Comparison of ENCODE assay signal across 10 mouse cellular contexts in the genomic region with DNA sequence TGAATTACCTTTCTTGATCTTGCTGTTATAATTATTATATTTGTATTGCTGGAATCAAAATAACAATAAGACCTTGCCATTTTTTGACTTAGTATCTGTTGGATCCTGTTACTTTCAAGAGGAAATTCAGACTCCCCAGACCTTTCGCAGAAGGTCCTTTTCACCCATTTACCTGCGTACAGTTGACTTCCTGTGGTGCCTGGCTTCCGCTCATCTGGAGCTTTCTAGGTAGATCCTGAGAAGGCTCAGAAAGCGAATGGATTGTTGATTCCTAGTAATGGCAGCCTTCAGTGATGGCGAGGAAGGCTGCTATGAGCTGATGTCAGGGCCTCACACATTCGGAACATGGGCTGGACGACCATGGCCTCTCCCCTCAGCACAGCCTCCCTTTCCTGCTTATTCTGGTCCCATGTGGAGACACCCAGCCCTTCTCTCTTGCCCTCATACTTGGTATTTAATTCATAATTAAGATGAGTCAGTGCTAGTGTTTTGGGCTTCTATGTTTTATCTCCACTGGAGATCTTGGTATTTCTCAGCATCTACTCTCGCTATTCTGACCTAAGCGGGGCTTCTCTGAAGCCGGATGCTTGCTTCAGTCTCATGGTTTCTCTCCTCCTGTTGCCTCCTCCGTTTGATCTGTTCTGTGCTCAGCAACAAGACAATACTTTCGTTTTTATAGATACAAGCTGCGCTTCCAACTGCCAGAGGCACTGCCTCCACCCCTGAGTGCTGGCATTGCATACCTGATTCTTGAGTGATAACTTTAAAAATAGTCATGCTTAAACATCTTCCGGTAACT. TPM values are rescaled to one million over a fixed set of nuclear protein-coding genes. Genes with fewer than 3 reads are reported as not detected.
DNase-seq lines count a peak whose midpoint lies in the region; ATAC-seq and TF ChIP-seq lines count a peak whose summit lies in the region.
"Had no signal": no experiment of that assay in that cellular context is flagged by ENCODE, and none has a peak within 500 bp of the region (broad histone marks: within the 10 kb centered on the region; RNA-seq: fewer than 3 reads in every experiment).

No protein-coding gene starts in this region.

- H3K36me3 ChIP-seq in heart, embryonic 14.5 days (ENCODE audit: control insufficient read depth, insufficient read depth, low read length), result peaks cover 59% of the 10 kb centered on the region
- H3K36me3 ChIP-seq in embryonic facial prominence, embryonic 12.5 days, result peaks cover 50% of the 10 kb centered on the region
- H3K36me3 ChIP-seq in liver, embryonic 14.5 days (replicated peaks; ENCODE audit: control insufficient read depth, insufficient read depth, low read depth), result peaks cover 28% of the 10 kb centered on the region

- no peak overlapping the region for H3K9ac ChIP-seq in heart, embryonic 14.5 days (ENCODE audit: low read length)
- H3K9ac ChIP-seq in embryonic facial prominence, embryonic 12.5 days, result no peak overlapping the region
- H3K9ac ChIP-seq in liver, embryonic 14.5 days (replicated peaks), result no peak overlapping the region; the same call in 1 of the 2 replicates

- ATAC-seq in heart, embryonic 14.5 days (ENCODE audit: insufficient number of reproducible peaks, insufficient read depth, low FRiP score, low read depth), result no peak
- no peak for ATAC-seq in embryonic facial prominence, embryonic 12.5 days (ENCODE audit: insufficient number of reproducible peaks, insufficient read depth, low FRiP score, low TSS enrichment)
- no peak for ATAC-seq in liver, embryonic 14.5 days (ENCODE audit: insufficient read depth)

- H3K4me1 ChIP-seq in heart, embryonic 14.5 days (ENCODE audit: control insufficient read depth in 2 of 2, insufficient read depth in 2 of 2, low read length in 2 of 2), result peaks cover 0 to 11% of the 10 kb centered on the region in 2 experiments; a peak in 2 of 4 replicates
- H3K4me1 ChIP-seq in embryonic facial prominence, embryonic 12.5 days, result peaks cover 9% of the 10 kb centered on the region
- peaks cover 0 to 4% of the 10 kb centered on the region in 2 experiments; a peak in 3 of 4 replicates for H3K4me1 ChIP-seq in liver, embryonic 14.5 days (replicated peaks; ENCODE audit: control insufficient read depth in 2 of 2, insufficient read depth in 2 of 2, low read length in 1 of 2)

- no peak overlapping the region for H3K27ac ChIP-seq in heart, embryonic 14.5 days (replicated peaks in 1 of 2; ENCODE audit: control insufficient read depth in 1 of 2, insufficient read depth in 1 of 2, low read depth in 2 of 2, low read length in 2 of 2)
- H3K27ac ChIP-seq in embryonic facial prominence, embryonic 12.5 days, result no peak overlapping the region
- no peak overlapping the region for H3K27ac ChIP-seq in liver, embryonic 14.5 days
- H3K27ac ChIP-seq: kidney, postnatal 0 days had no signal

- no peak for DNase-seq in heart, adult 9 months (ENCODE audit: low spot score in 2 of 2)
- peak; percentile 73 for DNase-seq in CD4-positive helper T cell, adult 2 months (ENCODE audit: low read depth, low spot score)
- no peak for DNase-seq in liver, embryonic 14.5 days (ENCODE audit: low read depth in 3 of 3, low spot score in 3 of 3)
- DNase-seq in ovary, postnatal 14 days (ENCODE audit: low spot score), result no peak
- no peak for DNase-seq in cerebellum, adult 18-20 months
- no peak for DNase-seq in adipocyte (ENCODE audit: low spot score)
- DNase-seq: right cerebral cortex, postnatal 4 days had no signal

- H3K9me3 ChIP-seq in heart, embryonic 14.5 days (ENCODE audit: control insufficient read depth, low read length), result no peaks in the 10 kb centered on the region
- no peaks in the 10 kb centered on the region for H3K9me3 ChIP-seq in embryonic facial prominence, embryonic 12.5 days
- no peaks in the 10 kb centered on the region for H3K9me3 ChIP-seq in liver, embryonic 14.5 days (ENCODE audit: control insufficient read depth, low read length)

- WGBS in heart, embryonic 14.5 days, result 89% methylated on average over 14 of the region's 14 CpGs
- WGBS in embryonic facial prominence, embryonic 12.5 days, result 90% methylated on average over 14 of the region's 14 CpGs
- 79% methylated on average over 14 of the region's 14 CpGs for WGBS in liver, embryonic 14.5 days (ENCODE audit: insufficient replicate concordance)

- peak overlapping the region in 1 of 2 experiments; percentile 98; a peak in 1 of 4 replicates for H3K4me3 ChIP-seq in heart, embryonic 14.5 days (ENCODE audit: control insufficient read depth in 1 of 2, insufficient read depth in 1 of 2, low read depth in 1 of 2, low read length in 2 of 2)
- 0 out of 2 replicates have a peak overlapping the region, but pooled peaks have one; percentile 100 for H3K4me3 ChIP-seq in embryonic facial prominence, embryonic 12.5 days
- peak overlapping the region; percentile 14 to 84; a peak in 3 of 4 replicates for H3K4me3 ChIP-seq in liver, embryonic 14.5 days (ENCODE audit: insufficient read depth in 1 of 2, low read depth in 2 of 2, low read length in 2 of 2)

- TF ChIP-seq EP300 in liver, embryonic 14.5 days (IDR thresholded peaks at IDR 0.05; ENCODE audit: low read depth), result no peak

- TF ChIP-seq CTCF in liver, embryonic 14.5 days (IDR thresholded peaks at IDR 0.05; ENCODE audit: low read depth), result no peak

- peak overlapping the region; percentile 90; the same call in 1 of the 2 replicates for H3K4me2 ChIP-seq in heart, embryonic 14.5 days (ENCODE audit: low read length)
- peak overlapping the region; percentile 78; the same call in 1 of the 2 replicates for H3K4me2 ChIP-seq in embryonic facial prominence, embryonic 12.5 days (replicated peaks)
- peak overlapping the region; percentile 66 for H3K4me2 ChIP-seq in liver, embryonic 14.5 days (ENCODE audit: low read depth)

- H3K27me3 ChIP-seq in heart, embryonic 14.5 days (ENCODE audit: control insufficient read depth, insufficient read depth, low read length), result no peaks in the 10 kb centered on the region
- no peaks in the 10 kb centered on the region for H3K27me3 ChIP-seq in embryonic facial prominence, embryonic 12.5 days
- no peaks in the 10 kb centered on the region for H3K27me3 ChIP-seq in liver, embryonic 14.5 days (ENCODE audit: control insufficient read depth, insufficient read depth, low read length)

RNA-seq across cellular contexts. Expression of gene Ddx46, which starts 1.6 kb away (rescaled TPM):
- polyA plus RNA-seq in heart, embryonic 14.5 days (2014; fragmentation: Nextera tagmentation; extraction: Ambion mirVana), result 22.0 and 22.8 TPM in 2 replicates
- polyA plus RNA-seq in embryonic facial prominence, embryonic 12.5 days (2016; fragmentation: Nextera tagmentation; extraction: Ambion mirVana), result 42.4 and 45.6 TPM in 2 replicates
- polyA plus RNA-seq in liver, embryonic 14.5 days (2012; rRNA removed), result 9.8 and 19.3 TPM in 2 replicates
- 17.4 and 19.2 TPM in 2 replicates for polyA plus RNA-seq in liver, embryonic 14.5 days (2014; fragmentation: Nextera tagmentation; extraction: Ambion mirVana)

RNA-seq across cellular contexts. Expression of gene Caml, which starts 13.6 kb away (rescaled TPM):
- polyA plus RNA-seq in heart, embryonic 14.5 days (2014; fragmentation: Nextera tagmentation; extraction: Ambion mirVana), result 35.3 and 41.2 TPM in 2 replicates
- 67.0 and 69.7 TPM in 2 replicates for polyA plus RNA-seq in embryonic facial prominence, embryonic 12.5 days (2016; fragmentation: Nextera tagmentation; extraction: Ambion mirVana)
- 7.4 and 12.4 TPM in 2 replicates for polyA plus RNA-seq in liver, embryonic 14.5 days (2012; rRNA removed)
- 13.4 and 13.5 TPM in 2 replicates for polyA plus RNA-seq in liver, embryonic 14.5 days (2014; fragmentation: Nextera tagmentation; extraction: Ambion mirVana)

RNA-seq across cellular contexts. Expression of gene B4galt7, which starts 36.7 kb away (rescaled TPM):
- polyA plus RNA-seq in heart, embryonic 14.5 days (2014; fragmentation: Nextera tagmentation; extraction: Ambion mirVana), result 16.4 and 17.2 TPM in 2 replicates
- polyA plus RNA-seq in embryonic facial prominence, embryonic 12.5 days (2016; fragmentation: Nextera tagmentation; extraction: Ambion mirVana), result 35.3 and 38.9 TPM in 2 replicates
- polyA plus RNA-seq in liver, embryonic 14.5 days (2012; rRNA removed), result 5.5 and 5.8 TPM in 2 replicates
- polyA plus RNA-seq in liver, embryonic 14.5 days (2014; fragmentation: Nextera tagmentation; extraction: Ambion mirVana), result 1.8 and 1.9 TPM in 2 replicates

RNA-seq across cellular contexts. Expression of gene B230219D22Rik, which starts 56.5 kb away (rescaled TPM):
- polyA plus RNA-seq in heart, embryonic 14.5 days (2014; fragmentation: Nextera tagmentation; extraction: Ambion mirVana), result 74.8 and 75.4 TPM in 2 replicates
- polyA plus RNA-seq in embryonic facial prominence, embryonic 12.5 days (2016; fragmentation: Nextera tagmentation; extraction: Ambion mirVana), result 83.6 and 83.9 TPM in 2 replicates
- 14.7 and 17.4 TPM in 2 replicates for polyA plus RNA-seq in liver, embryonic 14.5 days (2012; rRNA removed)
- polyA plus RNA-seq in liver, embryonic 14.5 days (2014; fragmentation: Nextera tagmentation; extraction: Ambion mirVana), result 8.4 and 9.7 TPM in 2 replicates
